Mouse (Mus musculus) midbrain, embryonic 11.5 days (tissue): Measurements from ENCODE around the gene Bmpr1a. TPM values are rescaled to one million over a fixed set of nuclear protein-coding genes. Genes with fewer than 3 reads are reported as not detected.
"Not testable (repeated sequence)": the region's sequence is repeated elsewhere in the genome, so short reads cannot be mapped to it uniquely, and the experiment has no call there.

ENCODE experiments used
- ATAC-seq: fragments of 200-750 bp; cut with Nextera tagmentation; 2 replicates; pipeline ENCODE4 v1.8.0; 2017; ENCODE audit warnings: moderate TSS enrichment, moderate library complexity; ENCODE audit not compliant: low FRiP score
- DNase-seq: peaks from one replicate; pipeline ENCODE4 v3.0.0; 2015; ENCODE audit warnings: low spot score; ENCODE audit errors: missing footprints
- H3K27ac ChIP-seq: fragments of 300-500 bp; sonication (generic); 2 replicates; pipeline ENCODE4 v1.5.1; 2014; ENCODE audit warnings: low read depth, low read length
- H3K27me3 ChIP-seq: fragments of 300-500 bp; sonication (generic); 2 replicates; pipeline ENCODE4 v1.6.1; 2014; ENCODE audit warnings: mild to moderate bottlenecking, low read length, moderate library complexity, mixed read lengths; ENCODE audit not compliant: control insufficient read depth, insufficient read depth
- H3K36me3 ChIP-seq: fragments of 300-500 bp; sonication (generic); 2 replicates; pipeline ENCODE4 v1.6.1; 2014; ENCODE audit warnings: mild to moderate bottlenecking, low read length, moderate library complexity, mixed read lengths; ENCODE audit not compliant: control insufficient read depth, insufficient read depth
- H3K4me1 ChIP-seq: fragments of 300-500 bp; sonication (generic); 2 replicates; pipeline ENCODE4 v1.6.1; 2014; ENCODE audit warnings: low read length; ENCODE audit not compliant: control insufficient read depth, insufficient read depth
- H3K4me2 ChIP-seq: fragments of 300-500 bp; sonication (generic); 2 replicates; pipeline ENCODE4 v1.6.1; 2014; ENCODE audit warnings: mild to moderate bottlenecking, moderate library complexity
- H3K4me3 ChIP-seq: fragments of 300-500 bp; sonication (generic); 2 replicates; pipeline ENCODE4 v1.5.1; 2014; ENCODE audit warnings: low read depth, low read length
- H3K9ac ChIP-seq: fragments of 300-500 bp; sonication (generic); 2 replicates; pipeline ENCODE4 v1.6.1; 2014; ENCODE audit warnings: low read length
- H3K9me3 ChIP-seq: fragments of 300-500 bp; sonication (generic); 2 replicates; pipeline ENCODE4 v1.6.1; 2016; ENCODE audit warnings: low read length; ENCODE audit not compliant: control insufficient read depth
- WGBS: fragments of 180-500 bp; shearing (Covaris S2); extraction: QIAGEN DNeasy Blood & Tissue Kit; methylation state at CpG from one replicate; pipeline ENCODE4 v1.1.7; 2014; 5-methylcytosine and 5-hydroxymethylcytosine counted together
- polyA plus RNA-seq: library from polyadenylated mRNA; unstranded; fragments of >200 nt; fragmentation: Nextera tagmentation; extraction: Ambion mirVana; gene quantifications from 2 replicates; pipeline ENCODE4 v1.2.1, GENCODE M21; 2014

The Bmpr1a gene
- polyA plus RNA-seq, 1 experiment from 2014 or later, result 44.4 TPM

DNA sequence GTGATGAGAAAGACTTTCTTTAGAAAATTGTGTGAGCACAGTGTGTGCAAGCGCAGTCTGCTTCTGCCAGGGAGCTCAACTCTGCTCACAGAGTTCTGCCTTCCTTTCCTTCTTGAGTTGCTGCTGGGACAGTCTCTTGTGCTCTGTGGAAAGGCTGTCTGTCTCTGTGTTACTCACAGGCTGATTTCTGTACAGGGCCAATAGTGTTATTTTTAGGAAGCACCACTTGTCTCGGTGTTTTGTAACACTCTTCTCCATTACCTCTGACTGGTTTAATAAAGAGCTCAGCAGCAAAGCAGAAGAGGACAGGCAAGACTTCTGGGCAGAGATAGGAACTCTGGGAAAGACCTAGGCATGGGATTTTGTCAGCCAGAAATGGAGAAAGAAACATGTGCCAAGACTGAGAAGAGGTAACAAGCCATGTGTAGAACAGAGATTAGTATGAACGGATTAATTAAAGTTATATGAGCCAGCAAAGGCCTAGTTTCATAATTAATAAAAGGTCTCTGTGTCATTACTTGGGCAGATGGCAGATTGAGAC lies 62.5 kb downstream of the Bmpr1a start:
- 91% methylated on average over 3 of the region's 3 CpGs for WGBS
- no peak overlapping the region for H3K27ac ChIP-seq
- no peak overlapping the region for H3K4me3 ChIP-seq
- DNase-seq (peak; percentile 73), ATAC-seq (no peak)
- no peaks in the 10 kb centered on the region; the same call in 1 of the 2 replicates for H3K36me3 ChIP-seq
- H3K9me3 ChIP-seq, result no peaks in the 10 kb centered on the region
- H3K27me3 ChIP-seq, result no peaks in the 10 kb centered on the region
- no peak overlapping the region for H3K9ac ChIP-seq
- no peak overlapping the region for H3K4me2 ChIP-seq
- H3K4me1 ChIP-seq, result no peaks in the 10 kb centered on the region

DNA sequence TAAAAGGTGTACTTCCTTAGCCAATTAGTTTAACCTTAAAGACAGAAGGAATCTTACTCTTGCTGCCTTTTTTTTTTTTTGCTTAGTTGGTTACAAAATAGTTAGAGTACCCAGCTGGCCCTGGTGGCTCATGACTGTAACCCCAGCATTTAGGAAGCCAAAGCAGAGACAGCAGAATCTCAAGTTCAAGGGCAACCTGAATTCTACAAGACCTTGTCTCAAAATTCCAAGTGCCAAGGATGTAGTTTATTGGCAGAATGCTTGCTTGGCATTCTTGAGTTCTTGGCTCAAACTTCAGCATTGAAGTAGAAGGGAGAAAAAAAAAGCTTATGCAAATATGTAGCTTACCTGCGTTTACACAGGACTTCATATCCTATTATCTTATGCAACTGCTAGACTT lies 74.1 kb downstream of the Bmpr1a start:
- H3K4me1 ChIP-seq, result no peaks in the 10 kb centered on the region
- 89% methylated on average over 1 of the region's 1 CpGs for WGBS
- H3K9me3 ChIP-seq, result no peaks in the 10 kb centered on the region
- H3K4me2 ChIP-seq, result no peak overlapping the region
- no peaks in the 10 kb centered on the region for H3K27me3 ChIP-seq
- H3K36me3 ChIP-seq, result peaks cover 12% of the 10 kb centered on the region; the same call in 1 of the 2 replicates
- no peak overlapping the region for H3K9ac ChIP-seq
- ATAC-seq, result no peak
- no peak overlapping the region for H3K27ac ChIP-seq
- H3K4me3 ChIP-seq, result no peak overlapping the region
- peak; percentile 82 for DNase-seq

DNA sequence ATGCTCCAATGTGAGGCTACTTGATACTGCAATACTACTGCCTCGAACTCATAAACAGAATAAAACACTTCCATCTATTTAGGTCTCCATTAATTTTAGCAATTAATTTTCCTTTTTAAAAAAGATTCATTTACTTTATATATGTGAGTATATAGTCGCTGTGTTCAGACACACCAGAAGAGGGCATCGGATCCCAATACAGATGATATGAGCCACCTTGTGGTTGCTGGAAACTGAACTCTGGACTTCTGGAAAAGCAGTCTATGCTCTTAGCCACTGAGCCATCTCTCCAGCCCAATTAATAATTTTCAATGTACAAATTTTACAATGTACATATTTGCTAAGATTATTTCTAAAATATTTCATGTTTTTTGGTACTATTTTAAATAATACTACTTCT lies 74.9 kb downstream of the Bmpr1a start:
- no peak overlapping the region for H3K9ac ChIP-seq
- no peak overlapping the region for H3K4me2 ChIP-seq
- H3K4me1 ChIP-seq, result no peaks in the 10 kb centered on the region
- 92% methylated on average over 3 of the region's 3 CpGs for WGBS
- no peak overlapping the region for H3K27ac ChIP-seq
- H3K4me3 ChIP-seq, result no peak overlapping the region
- no peak for ATAC-seq
- peak; percentile 37 for DNase-seq
- H3K9me3 ChIP-seq, result no peaks in the 10 kb centered on the region
- no peaks in the 10 kb centered on the region for H3K27me3 ChIP-seq
- peaks cover 12% of the 10 kb centered on the region; the same call in 1 of the 2 replicates for H3K36me3 ChIP-seq

DNA sequence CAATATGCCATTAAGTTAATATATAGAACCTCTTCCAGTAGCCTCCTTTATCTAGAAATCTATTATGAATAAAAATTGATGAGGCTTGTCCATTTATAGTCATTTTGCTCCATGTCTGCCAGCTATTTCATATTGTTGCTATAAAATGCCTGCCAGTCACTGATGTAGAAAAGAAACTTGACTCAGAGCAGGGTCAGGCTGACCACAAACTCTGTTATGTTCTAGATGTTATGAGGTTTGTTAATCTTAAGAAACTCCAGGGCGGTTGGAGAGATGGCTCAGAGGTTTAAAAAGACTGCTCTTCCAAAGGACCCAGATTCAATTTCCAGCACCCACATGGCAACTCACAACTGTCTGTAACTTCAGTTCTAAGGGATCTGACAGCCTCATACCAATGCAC lies 82.1 kb downstream of the Bmpr1a start:
- Histone ChIP-seq H3K9ac (no peak overlapping the region), H3K36me3 (peaks cover 13% of the 10 kb centered on the region), H3K4me3 (no peak overlapping the region), H3K27me3 (no peaks in the 10 kb centered on the region), H3K27ac (no peak overlapping the region), H3K4me2 (no peak overlapping the region), H3K4me1 (no peaks in the 10 kb centered on the region), H3K9me3 (no peaks in the 10 kb centered on the region)
- 88% methylated on average over 1 of the region's 1 CpGs for WGBS
- ATAC-seq (no peak), DNase-seq (peak; percentile 37)

DNA sequence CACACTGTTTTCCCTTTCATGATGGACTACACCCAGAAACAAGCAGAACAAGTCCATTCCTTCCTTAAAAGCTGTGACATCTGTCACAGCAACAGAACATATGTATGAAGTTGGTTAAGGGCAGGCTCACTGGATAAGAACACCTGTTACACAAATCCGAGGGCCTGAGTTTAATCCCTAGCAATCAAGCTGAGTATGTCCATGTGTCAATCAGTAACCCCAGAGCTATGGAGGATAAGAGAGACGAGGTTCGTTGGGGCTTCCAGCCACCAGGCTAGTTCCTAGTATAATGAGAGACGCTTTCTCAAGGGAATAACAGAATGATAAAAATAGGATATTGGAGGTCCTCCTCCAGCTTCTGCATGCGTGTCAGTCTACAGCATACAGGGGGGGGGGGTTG lies 85.6 kb downstream of the Bmpr1a start:
- WGBS, result 83% methylated on average over 5 of the region's 5 CpGs
- Histone ChIP-seq H3K9me3 (no peaks in the 10 kb centered on the region), H3K36me3 (peaks cover 14% of the 10 kb centered on the region), H3K9ac (no peak overlapping the region), H3K4me3 (no peak overlapping the region), H3K27ac (no peak overlapping the region), H3K4me2 (no peak overlapping the region), H3K27me3 (no peaks in the 10 kb centered on the region), H3K4me1 (no peaks in the 10 kb centered on the region)
- DNase-seq, result peak; percentile 41
- ATAC-seq, result no peak

DNA sequence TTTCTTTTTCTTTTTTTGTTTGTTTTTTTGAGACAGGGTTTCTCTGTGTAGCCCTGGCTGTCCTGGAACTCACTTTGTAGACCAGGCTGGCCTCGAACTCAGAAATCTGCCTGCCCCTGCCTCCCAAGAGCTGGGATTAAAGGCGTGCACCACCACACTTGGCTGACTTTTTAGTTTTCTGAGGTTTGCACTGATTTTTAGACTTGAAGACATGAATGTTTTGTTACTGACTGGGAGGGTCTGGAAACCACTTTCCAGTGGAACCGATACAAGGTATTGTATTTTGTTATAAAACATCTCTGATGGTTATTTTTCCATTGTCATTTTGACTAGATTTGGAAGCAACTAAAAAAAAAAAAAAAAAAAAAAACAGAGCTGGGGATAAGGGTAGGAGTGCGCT lies 86.2 kb downstream of the Bmpr1a start:
- not testable (repeated sequence) for H3K4me1 ChIP-seq, H3K9ac ChIP-seq, ATAC-seq, H3K9me3 ChIP-seq, H3K27ac ChIP-seq, H3K27me3 ChIP-seq, H3K4me3 ChIP-seq, H3K4me2 ChIP-seq
- H3K36me3 ChIP-seq, result peaks cover 14% of the 10 kb centered on the region
- 94% methylated on average over 4 of the region's 4 CpGs for WGBS
- peak; percentile 56 for DNase-seq

DNA sequence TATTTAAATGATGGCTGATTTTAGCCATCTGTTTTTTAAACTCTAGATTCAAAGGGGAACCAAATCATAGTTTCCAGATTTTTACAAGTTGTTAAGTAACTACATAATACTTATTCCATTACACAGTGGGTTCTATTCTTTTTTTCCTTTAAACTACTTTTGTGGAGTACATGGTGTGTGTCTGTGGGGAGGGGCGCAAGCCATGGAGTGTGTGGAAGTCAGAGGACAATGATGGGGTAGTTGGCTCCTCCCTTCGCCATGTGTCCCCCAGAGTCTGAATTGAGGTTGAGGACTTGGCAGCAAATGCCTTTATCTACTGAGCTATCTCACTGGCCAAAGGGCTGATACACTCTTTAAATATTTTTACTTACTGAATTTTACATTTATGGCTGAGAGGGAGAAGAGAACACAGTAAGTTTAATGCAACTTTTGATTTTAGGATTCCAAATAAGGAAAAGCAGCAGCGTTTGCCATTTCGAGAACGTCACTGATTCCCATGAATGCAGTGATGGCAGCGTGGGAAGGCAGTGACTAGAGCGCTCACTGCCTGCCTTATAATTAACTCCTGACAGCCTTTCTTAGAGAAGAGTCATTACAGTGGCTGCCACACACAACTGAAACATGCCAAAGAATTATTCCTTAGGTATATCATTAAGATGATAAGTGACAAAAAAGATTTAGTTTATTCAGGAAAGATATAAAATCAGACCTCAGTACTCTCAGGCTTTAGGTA lies 90.8 kb downstream of the Bmpr1a start:
- no peak overlapping the region for H3K4me2 ChIP-seq
- no peaks in the 10 kb centered on the region for H3K9me3 ChIP-seq
- H3K27ac ChIP-seq, result no peak overlapping the region
- no peak for ATAC-seq
- no peaks in the 10 kb centered on the region for H3K4me1 ChIP-seq
- DNase-seq, result no peak
- whole genome bisulfite sequencing, result 91% methylated on average over 7 of the region's 7 CpGs
- H3K9ac ChIP-seq, result no peak overlapping the region
- no peak overlapping the region for H3K4me3 ChIP-seq
- H3K36me3 ChIP-seq, result peaks cover 15% of the 10 kb centered on the region
- H3K27me3 ChIP-seq, result no peaks in the 10 kb centered on the region

DNA sequence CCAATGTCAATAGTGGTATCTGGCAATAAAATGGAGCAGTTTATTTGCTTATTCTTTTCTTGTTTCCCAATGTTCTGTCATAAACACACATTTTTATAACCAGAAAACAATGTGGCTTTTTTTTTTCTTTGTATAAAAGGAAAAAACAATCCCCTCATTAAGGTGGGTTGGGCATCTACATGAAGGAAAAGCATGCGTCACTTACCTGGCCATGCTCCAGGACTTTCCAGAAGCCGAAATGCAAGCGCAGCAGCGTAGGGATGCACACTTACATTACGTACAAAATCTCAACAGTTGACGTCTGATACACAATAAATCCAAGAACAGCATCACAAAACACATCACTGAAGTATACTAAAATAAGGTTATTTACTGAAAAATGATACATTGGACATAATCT lies 92.4 kb downstream of the Bmpr1a start:
- DNase-seq, result no peak
- Histone ChIP-seq H3K9ac (no peak overlapping the region), H3K9me3 (no peaks in the 10 kb centered on the region), H3K4me2 (no peak overlapping the region), H3K27ac (no peak overlapping the region), H3K4me3 (no peak overlapping the region), H3K36me3 (peaks cover 15% of the 10 kb centered on the region), H3K4me1 (no peaks in the 10 kb centered on the region), H3K27me3 (no peaks in the 10 kb centered on the region)
- WGBS, result 96% methylated on average over 6 of the region's 6 CpGs
- no peak for ATAC-seq

DNA sequence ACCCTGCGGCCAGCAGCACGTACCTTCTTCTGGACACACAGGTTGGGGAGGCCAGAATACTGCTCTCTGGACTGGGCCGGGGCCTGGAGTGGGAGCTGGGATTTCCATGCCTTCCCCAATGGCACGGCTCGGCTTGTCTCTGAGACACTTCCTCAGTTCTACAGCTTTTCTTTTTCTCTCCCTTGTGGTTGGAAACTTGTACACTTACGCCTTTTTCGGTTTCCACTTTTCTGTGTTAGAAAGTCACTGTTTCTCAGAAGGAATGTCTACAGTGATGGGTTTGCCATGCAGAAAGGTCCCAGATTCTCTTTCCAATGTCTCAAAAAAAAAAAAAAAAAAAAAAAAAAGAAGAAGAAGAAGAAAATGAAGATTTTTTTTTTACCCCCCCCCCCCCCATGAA lies 99.7 kb downstream of the Bmpr1a start:
- WGBS, result 97% methylated on average over 7 of the region's 7 CpGs
- Histone ChIP-seq H3K27me3 (no peaks in the 10 kb centered on the region), H3K9me3 (no peaks in the 10 kb centered on the region), H3K27ac (no peak overlapping the region), H3K9ac (no peak overlapping the region), H3K4me3 (no peak overlapping the region), H3K4me1 (no peaks in the 10 kb centered on the region), H3K36me3 (peaks cover 4% of the 10 kb centered on the region; the same call in 1 of the 2 replicates), H3K4me2 (no peak overlapping the region)
- ATAC-seq, result no peak
- no peak for DNase-seq
